Mouse (Mus musculus) urinary bladder, postnatal 14 days (tissue): ENCODE measurements around the gene Ankrd39.
"Not testable (repeated sequence)": the region's sequence is repeated elsewhere in the genome, so short reads cannot be mapped to it uniquely, and the experiment has no call there.

Experiments used
- DNase-seq: peaks from one replicate; pipeline ENCODE4 v3.0.0; 2021; ENCODE audit warnings: low spot score

The Ankrd39 gene

GRCm38 (mm10) chr1:36551904-36552303, 4.7 kb upstream of the Ankrd39 start:
- DNase-seq, result no peak

GRCm38 (mm10) chr1:36550075-36550863, 3.0 kb upstream of the Ankrd39 start:
- DNase-seq, result no peak

- DNase-seq, result no peak
Observed at GRCm38 (mm10) chr1:36549491-36549890, 2.2 kb upstream of the Ankrd39 start.

- DNase-seq, result no peak
Observed at GRCm38 (mm10) chr1:36548771-36549170, 1.5 kb upstream of the Ankrd39 start.

- peak; percentile 67 for DNase-seq
Observed at GRCm38 (mm10) chr1:36547981-36548598, 845 bp upstream of the Ankrd39 start.

GRCm38 (mm10) chr1:36545845-36546600, 1.2 kb downstream of the Ankrd39 start:
- no peak for DNase-seq

GRCm38 (mm10) chr1:36545382-36545781, 1.9 kb downstream of the Ankrd39 start:
- no peak for DNase-seq

- no peak for DNase-seq
Observed at GRCm38 (mm10) chr1:36542925-36543324, 4.3 kb downstream of the Ankrd39 start.

GRCm38 (mm10) chr1:36541844-36542243, 5.4 kb downstream of the Ankrd39 start:
- no peak for DNase-seq

GRCm38 (mm10) chr1:36540807-36541206, 6.4 kb downstream of the Ankrd39 start:
- no peak for DNase-seq

GRCm38 (mm10) chr1:36540132-36540531, 7.1 kb downstream of the Ankrd39 start:
- DNase-seq, result no peak

- DNase-seq, result no peak
Observed at GRCm38 (mm10) chr1:36539186-36539585, 8.1 kb downstream of the Ankrd39 start, which contains the start of gene Gm42417. Gene Gm42417, minus strand, starts transcription at chr1:36539429.

- DNase-seq, result no peak
Observed at GRCm38 (mm10) chr1:36538727-36539126, 8.5 kb downstream of the Ankrd39 start.

- DNase-seq, result not testable (repeated sequence)
Observed at GRCm38 (mm10) chr1:36536783-36537182, 10.5 kb downstream of the Ankrd39 start, which contains the start of gene Ankrd23. Gene Ankrd23, minus strand, starts transcription at chr1:36536883.

GRCm38 (mm10) chr1:36536397-36536728, 10.9 kb downstream of the Ankrd39 start:
- DNase-seq, result no peak

GRCm38 (mm10) chr1:36535477-36536396, 11.5 kb downstream of the Ankrd39 start:
- DNase-seq, result no peak

GRCm38 (mm10) chr1:36534595-36535058, 12.6 kb downstream of the Ankrd39 start:
- DNase-seq, result peak; percentile 43

GRCm38 (mm10) chr1:36533546-36533945, 13.7 kb downstream of the Ankrd39 start:
- no peak for DNase-seq

GRCm38 (mm10) chr1:36531461-36531860, 15.8 kb downstream of the Ankrd39 start:
- DNase-seq, result no peak

- DNase-seq, result no peak
Observed at GRCm38 (mm10) chr1:36530962-36531361, 16.3 kb downstream of the Ankrd39 start.

- no peak for DNase-seq
Observed at GRCm38 (mm10) chr1:36530485-36530884, 16.8 kb downstream of the Ankrd39 start.

- no peak for DNase-seq
Observed at GRCm38 (mm10) chr1:36529875-36530274, 17.4 kb downstream of the Ankrd39 start.
